Mouse (Mus musculus): ENCODE measurements at regions not wholly inside any gene's neighbourhood (a gene's known extent, or its start where the extent isn't known, plus 50 kb on each side); places are given as distances from the start of the nearest gene placed in this dataset.

DNA sequence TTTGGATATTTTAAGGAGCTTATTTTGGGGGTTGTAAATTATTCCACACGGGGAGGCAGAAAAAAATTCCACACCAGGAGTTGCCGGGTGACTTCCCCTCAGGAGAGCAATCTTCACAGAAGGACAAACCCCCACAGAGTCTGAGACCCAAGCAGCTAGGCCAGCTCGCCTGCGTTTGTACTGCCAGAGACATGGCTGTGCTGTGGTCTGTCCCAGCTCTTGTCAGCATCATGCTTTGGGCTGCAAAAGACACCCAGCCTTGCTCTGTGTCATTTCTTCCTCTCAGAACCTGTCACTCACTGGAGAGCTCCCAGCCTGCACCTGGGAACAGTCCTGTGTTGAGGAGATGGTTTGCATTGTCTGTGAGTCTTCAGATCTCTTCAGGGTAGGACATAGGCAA, 224.5 kb downstream of the Sec61b start:
- Histone ChIP-seq H3K9me3 (peaks cover 3% of the 10 kb centered on the region; the same call in 1 of the 2 replicates), H3K27me3 (replicated peaks) (no peaks in the 10 kb centered on the region), H3K36me3 (replicated peaks; ENCODE audit: low read length) (no peaks in the 10 kb centered on the region), H3K4me1 (no peaks in the 10 kb centered on the region), H3K4me3 (replicated peaks) (no peak overlapping the region)
- no peak for TF ChIP-seq GATA1 (IDR thresholded peaks at IDR 0.05; ENCODE audit: borderline replicate concordance, low read length)
- TF ChIP-seq FLI1 (IDR thresholded peaks at IDR 0.05; ENCODE audit: low read length): no peak

DNA sequence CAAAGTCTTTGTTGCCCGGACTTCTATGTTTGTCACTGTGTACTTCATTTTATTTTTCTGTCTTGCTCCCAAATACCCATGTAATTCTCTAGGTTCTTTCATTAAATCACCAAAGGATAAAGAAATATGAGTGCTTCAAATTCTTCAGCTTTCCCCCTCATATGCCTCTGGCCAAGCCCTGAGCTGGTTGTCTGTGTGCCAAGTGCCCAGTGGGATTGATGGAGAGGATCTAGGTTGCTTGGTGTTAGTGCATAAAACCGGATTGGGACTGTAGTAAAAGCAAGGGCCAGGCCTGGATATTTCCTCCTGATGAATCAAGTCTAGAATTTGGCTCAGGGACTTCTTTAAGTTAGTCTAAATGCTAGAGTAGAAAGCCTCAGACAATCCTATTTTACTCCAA, 229.0 kb downstream of the Sec61b start:
- no peaks in the 10 kb centered on the region for H3K9me3 ChIP-seq
- H3K27me3 ChIP-seq (replicated peaks): no peaks in the 10 kb centered on the region
- no peaks in the 10 kb centered on the region for H3K36me3 ChIP-seq (replicated peaks; ENCODE audit: low read length)
- no peaks in the 10 kb centered on the region for H3K4me1 ChIP-seq
- no peak overlapping the region for H3K4me3 ChIP-seq (replicated peaks)
- TF ChIP-seq FLI1 (IDR thresholded peaks at IDR 0.05; ENCODE audit: low read length) (no peak), GATA1 (IDR thresholded peaks at IDR 0.05; ENCODE audit: borderline replicate concordance, low read length) (no peak)

DNA sequence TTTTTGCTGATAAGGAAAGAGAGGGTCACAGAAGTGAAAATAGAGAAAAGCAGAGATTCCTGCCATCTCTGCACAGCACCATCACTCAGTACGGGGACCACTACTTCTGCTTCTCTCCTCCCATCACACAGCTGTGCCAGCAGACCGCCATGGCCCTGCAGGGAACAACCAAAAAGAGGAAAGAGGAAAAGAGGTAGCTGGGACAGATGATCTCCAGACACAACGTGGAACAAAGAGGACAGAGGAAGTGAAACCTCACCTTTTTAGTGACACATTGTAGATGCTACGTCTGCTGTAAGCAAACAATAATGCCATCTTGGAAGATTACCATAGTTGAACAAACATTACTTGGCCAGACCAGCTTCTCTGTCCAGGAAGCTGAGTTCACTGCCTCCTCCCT, 230.1 kb downstream of the Sec61b start:
- H3K4me3 ChIP-seq (replicated peaks): no peak overlapping the region
- H3K27me3 ChIP-seq (replicated peaks): no peaks in the 10 kb centered on the region
- no peak for TF ChIP-seq FLI1 (IDR thresholded peaks at IDR 0.05; ENCODE audit: low read length)
- no peak for TF ChIP-seq GATA1 (IDR thresholded peaks at IDR 0.05; ENCODE audit: borderline replicate concordance, low read length)
- no peaks in the 10 kb centered on the region for H3K4me1 ChIP-seq
- H3K36me3 ChIP-seq (replicated peaks; ENCODE audit: low read length): no peaks in the 10 kb centered on the region
- no peaks in the 10 kb centered on the region for H3K9me3 ChIP-seq

DNA sequence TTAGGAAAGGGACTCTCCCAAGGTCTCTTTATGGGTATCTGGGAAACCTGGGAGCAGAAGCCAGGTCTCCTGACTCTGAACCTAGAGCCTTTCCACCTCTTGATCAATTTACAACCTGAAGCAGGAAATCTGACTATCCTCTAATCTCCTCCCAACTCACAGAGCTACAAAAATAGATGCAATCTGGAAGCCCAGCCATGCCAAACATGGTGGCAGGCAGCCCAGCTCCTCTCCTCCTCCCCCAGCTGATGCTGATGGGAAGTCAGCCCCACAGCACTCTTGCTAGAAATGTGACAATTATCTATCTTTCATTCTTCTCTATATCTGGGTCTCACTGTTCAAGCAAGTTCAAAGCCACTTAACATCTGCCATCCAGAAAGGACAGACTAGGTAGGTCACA, 233.5 kb downstream of the Sec61b start:
- no peak for TF ChIP-seq GATA1 (IDR thresholded peaks at IDR 0.05; ENCODE audit: borderline replicate concordance, low read length)
- no peak for TF ChIP-seq FLI1 (IDR thresholded peaks at IDR 0.05; ENCODE audit: low read length)
- Histone ChIP-seq H3K27me3 (replicated peaks) (no peaks in the 10 kb centered on the region), H3K9me3 (no peaks in the 10 kb centered on the region), H3K36me3 (replicated peaks; ENCODE audit: low read length) (no peaks in the 10 kb centered on the region), H3K4me3 (replicated peaks) (no peak overlapping the region), H3K4me1 (no peaks in the 10 kb centered on the region)

DNA sequence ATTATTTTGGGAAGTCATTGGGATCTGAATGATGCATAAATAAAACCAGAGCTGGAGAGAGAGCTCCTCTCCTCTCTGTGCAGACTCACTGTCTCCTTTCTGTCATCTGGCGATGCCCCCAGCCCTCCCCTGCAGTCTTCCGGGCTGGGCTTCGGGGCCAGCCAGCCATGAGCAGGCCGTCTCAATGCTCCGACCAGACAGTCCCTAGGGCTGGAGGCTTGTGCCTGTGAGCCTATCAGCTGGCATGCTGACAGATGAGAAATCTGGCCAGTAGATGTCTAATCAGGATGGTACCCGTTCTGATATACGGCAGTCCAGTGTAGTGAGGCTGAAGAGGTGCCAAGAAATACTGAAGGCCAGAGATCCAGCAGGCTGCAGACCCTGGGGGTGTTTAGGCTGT, 238.9 kb downstream of the Sec61b start:
- Histone ChIP-seq H3K27me3 (replicated peaks) (no peaks in the 10 kb centered on the region), H3K4me1 (no peaks in the 10 kb centered on the region), H3K4me3 (replicated peaks) (no peak overlapping the region), H3K9me3 (no peaks in the 10 kb centered on the region), H3K36me3 (replicated peaks; ENCODE audit: low read length) (no peaks in the 10 kb centered on the region)
- no peak for TF ChIP-seq GATA1 (IDR thresholded peaks at IDR 0.05; ENCODE audit: borderline replicate concordance, low read length)
- no peak for TF ChIP-seq FLI1 (IDR thresholded peaks at IDR 0.05; ENCODE audit: low read length)

DNA sequence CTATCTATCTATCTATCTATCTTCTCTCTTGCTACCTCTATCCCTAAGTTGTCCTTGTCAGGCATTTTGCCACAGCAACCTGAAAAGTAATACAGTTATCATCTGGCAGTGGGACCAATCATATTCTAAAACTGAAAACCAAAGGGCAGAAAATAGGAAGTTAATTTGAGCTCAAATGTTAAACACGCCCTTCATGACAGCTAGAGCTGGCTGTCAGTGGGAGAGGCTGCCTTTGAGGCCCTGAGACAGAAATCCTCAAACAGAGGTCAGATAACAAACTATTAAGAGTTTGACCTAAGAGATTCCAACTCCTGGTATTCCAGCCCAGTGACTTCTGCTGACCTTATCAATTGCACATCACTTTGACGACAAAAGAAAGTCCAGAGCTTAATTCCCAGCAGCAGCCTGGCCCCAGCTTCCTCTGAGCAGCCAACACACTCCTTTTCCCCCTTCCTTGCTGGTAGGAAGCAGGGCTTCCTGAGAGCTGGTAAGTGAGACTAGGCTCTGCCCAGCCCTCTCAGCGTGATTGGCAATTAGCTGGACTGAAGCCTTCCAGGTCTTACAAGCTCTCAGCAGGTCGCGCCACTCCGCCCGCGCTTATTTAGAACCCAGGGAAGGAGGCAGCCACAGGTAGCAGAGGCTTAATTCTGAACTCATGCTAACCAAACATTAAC, 250.0 kb downstream of the Sec61b start:
- H3K4me1 ChIP-seq: no peaks in the 10 kb centered on the region
- no peak overlapping the region for H3K4me3 ChIP-seq (replicated peaks)
- H3K36me3 ChIP-seq (replicated peaks; ENCODE audit: low read length): no peaks in the 10 kb centered on the region
- TF ChIP-seq GATA1 (IDR thresholded peaks at IDR 0.05; ENCODE audit: borderline replicate concordance, low read length) (no peak), FLI1 (IDR thresholded peaks at IDR 0.05; ENCODE audit: low read length) (no peak)
- H3K9me3 ChIP-seq: no peaks in the 10 kb centered on the region
- peaks cover 2% of the 10 kb centered on the region for H3K27me3 ChIP-seq (replicated peaks)

DNA sequence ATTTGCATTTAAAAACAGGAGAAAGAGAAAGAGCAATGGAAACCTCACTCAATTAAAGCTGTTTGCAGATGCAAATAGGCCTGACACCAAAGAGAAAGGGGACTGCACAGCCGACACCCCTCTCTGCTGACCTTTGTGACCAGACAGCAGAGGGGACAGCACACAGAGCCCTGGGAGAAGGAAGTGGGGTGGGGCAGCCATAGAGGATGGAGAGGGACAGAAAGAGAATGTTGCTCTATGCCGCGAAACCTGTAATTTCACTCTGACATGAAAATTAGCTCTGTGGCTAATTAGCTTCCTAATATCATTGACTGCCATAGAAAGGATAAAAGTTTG, 250.5 kb downstream of the Sec61b start:
- H3K36me3 ChIP-seq (replicated peaks; ENCODE audit: low read length): no peaks in the 10 kb centered on the region
- no peaks in the 10 kb centered on the region for H3K4me1 ChIP-seq
- no peaks in the 10 kb centered on the region for H3K9me3 ChIP-seq
- peaks cover 2% of the 10 kb centered on the region for H3K27me3 ChIP-seq (replicated peaks)
- no peak for TF ChIP-seq FLI1 (IDR thresholded peaks at IDR 0.05; ENCODE audit: low read length)
- H3K4me3 ChIP-seq (replicated peaks): no peak overlapping the region

DNA sequence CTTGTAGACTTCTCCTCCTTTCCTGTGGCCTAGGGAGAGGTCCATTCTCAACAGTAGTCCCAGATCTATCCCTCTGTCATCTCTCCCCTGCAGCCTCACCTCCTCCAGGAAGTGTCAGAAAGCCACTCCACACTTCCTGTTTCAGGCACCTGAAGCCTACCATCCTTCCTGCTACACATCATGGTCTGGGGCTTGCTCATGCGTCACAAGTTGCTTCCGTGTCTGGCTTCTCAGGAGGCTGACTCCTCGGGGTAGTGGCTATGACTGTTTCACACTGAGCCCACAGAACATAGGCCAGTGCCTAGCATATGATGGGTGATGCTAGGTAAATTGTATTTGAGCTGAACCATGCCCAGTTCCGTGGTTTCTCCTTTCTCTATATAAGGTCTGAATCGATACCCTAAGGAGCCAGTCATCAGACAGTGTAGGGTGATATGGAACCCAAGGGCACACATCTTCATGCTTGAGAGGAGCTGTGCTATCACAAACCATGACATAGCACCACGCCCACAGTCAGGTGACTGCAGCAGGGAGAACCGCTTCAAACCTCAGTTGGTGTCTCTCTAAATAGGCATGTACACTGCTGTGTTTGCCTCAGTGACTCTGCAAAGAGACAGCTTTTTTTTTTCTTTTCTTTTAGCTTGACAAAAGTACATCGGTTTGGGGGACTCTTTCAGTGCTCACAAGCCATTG, 272.2 kb downstream of the Sec61b start:
- Histone ChIP-seq H3K4me3 (replicated peaks) (no peak overlapping the region), H3K4me1 (no peaks in the 10 kb centered on the region), H3K9me3 (no peaks in the 10 kb centered on the region), H3K36me3 (replicated peaks; ENCODE audit: low read length) (no peaks in the 10 kb centered on the region), H3K27me3 (replicated peaks) (no peaks in the 10 kb centered on the region)
- TF ChIP-seq FLI1 (IDR thresholded peaks at IDR 0.05; ENCODE audit: low read length): no peak
- TF ChIP-seq GATA1 (IDR thresholded peaks at IDR 0.05; ENCODE audit: borderline replicate concordance, low read length): no peak

DNA sequence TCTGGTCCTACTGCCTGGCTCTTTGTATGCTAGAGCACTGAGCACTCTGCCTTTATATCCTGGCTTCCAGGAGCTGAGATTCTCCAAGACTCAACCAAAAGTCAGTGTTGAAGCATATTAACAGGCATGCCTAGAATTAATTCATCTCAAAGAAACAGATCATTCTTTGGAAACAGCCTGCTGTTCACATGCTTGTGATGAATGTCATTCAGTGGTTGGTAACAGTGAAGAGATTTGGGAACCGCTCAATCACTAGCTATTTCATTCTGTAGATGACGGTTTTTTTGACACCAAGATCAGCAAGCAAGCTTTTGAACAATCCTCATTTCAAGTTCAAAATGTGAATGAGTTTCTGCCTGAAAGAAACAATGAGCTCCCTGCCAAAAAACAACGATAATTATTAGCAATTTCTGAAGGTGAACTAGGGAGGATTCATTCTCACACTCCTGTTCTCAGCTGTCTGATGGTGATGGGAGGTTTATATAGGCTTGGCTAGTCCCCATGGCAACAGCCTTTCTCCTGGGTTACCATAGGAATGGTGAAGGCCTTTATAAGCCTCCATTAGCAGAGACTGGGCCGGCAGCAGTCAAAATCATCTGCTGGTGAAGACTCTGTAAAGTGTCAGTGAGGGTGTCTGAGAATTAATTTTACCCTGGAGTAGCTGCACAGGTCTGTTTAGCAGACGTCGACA, 272.6 kb upstream of the Nr4a3 start:
- Histone ChIP-seq H3K9me3 (no peaks in the 10 kb centered on the region), H3K36me3 (replicated peaks; ENCODE audit: low read length) (no peaks in the 10 kb centered on the region), H3K4me3 (replicated peaks) (no peak overlapping the region), H3K27me3 (replicated peaks) (no peaks in the 10 kb centered on the region), H3K4me1 (no peaks in the 10 kb centered on the region)
- TF ChIP-seq FLI1 (IDR thresholded peaks at IDR 0.05; ENCODE audit: low read length) (no peak), GATA1 (IDR thresholded peaks at IDR 0.05; ENCODE audit: borderline replicate concordance, low read length) (no peak)

DNA sequence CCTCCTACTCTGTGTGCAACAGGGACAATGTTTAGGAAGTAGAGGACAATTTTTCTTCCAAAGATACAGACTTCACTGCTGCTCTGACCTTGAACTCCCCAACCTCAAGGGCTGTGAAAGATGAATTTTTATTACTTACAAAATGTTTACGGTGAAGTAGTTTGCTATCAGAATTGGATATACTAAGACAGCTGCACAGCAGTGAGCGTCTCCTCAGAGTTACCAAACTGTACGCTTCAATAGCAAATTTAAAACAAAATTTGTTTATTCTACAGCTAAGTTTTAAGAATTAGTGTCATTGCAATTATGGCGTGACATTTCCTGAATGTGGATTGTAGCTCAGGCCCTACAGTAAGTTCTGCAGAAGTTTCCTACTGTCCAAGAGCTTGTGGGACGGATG, 270.3 kb upstream of the Nr4a3 start:
- TF ChIP-seq GATA1 (IDR thresholded peaks at IDR 0.05; ENCODE audit: borderline replicate concordance, low read length) (no peak), FLI1 (IDR thresholded peaks at IDR 0.05; ENCODE audit: low read length) (no peak)
- Histone ChIP-seq H3K4me3 (replicated peaks) (no peak overlapping the region), H3K27me3 (replicated peaks) (no peaks in the 10 kb centered on the region), H3K4me1 (no peaks in the 10 kb centered on the region), H3K9me3 (no peaks in the 10 kb centered on the region), H3K36me3 (replicated peaks; ENCODE audit: low read length) (no peaks in the 10 kb centered on the region)
